Mouse (Mus musculus): ENCODE measurements around the gene Glis3. TPM values are rescaled to one million over a fixed set of nuclear protein-coding genes. Genes with fewer than 3 reads are reported as not detected.
A peak's percentile ranks its signal among the peaks of the same experiment; 100 is the strongest.

Glis3 gene
- polyA plus RNA-seq, 1 experiment from 2014 or later, result 0.32 TPM

DNA sequence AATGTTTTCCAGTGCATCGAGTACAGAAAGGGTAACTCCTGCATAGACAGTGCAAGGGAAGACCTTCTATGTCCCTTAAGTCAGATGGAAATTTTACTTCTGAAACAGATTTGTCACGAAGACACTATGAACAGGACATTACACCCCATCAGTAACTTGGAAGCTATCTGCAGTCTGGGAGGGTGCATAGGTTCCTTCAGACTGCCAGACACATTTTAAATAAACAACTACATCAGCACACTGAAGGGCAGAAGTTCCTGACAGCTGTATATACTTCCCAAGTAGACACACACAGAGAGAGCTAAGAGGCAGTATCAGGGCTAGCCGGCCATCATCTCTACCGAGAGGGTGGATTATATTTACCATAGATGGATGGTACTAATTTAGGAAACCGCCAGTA, 296.5 kb downstream of the Glis3 start:
- no peaks in the 10 kb centered on the region for H3K36me3 ChIP-seq (ENCODE audit: control insufficient read depth, insufficient read depth)
- peaks cover 10% of the 10 kb centered on the region; the same call in 1 of the 2 replicates for H3K27me3 ChIP-seq (replicated peaks; ENCODE audit: control insufficient read depth, insufficient read depth, low read length)
- no peak overlapping the region for H3K4me3 ChIP-seq (replicated peaks; ENCODE audit: low read length)
- no peak overlapping the region for H3K27ac ChIP-seq (ENCODE audit: low read length)
- peaks cover 30% of the 10 kb centered on the region for H3K4me1 ChIP-seq (replicated peaks; ENCODE audit: control insufficient read depth, insufficient read depth, low read length)
- no peak overlapping the region for H3K4me2 ChIP-seq (ENCODE audit: low read length)
- H3K9me3 ChIP-seq (ENCODE audit: control insufficient read depth, low read length), result no peaks in the 10 kb centered on the region
- H3K9ac ChIP-seq (replicated peaks; ENCODE audit: low read depth, low read length), result no peak overlapping the region
- ATAC-seq, result no peak
- WGBS, result 80% methylated on average over 5 of the region's 5 CpGs

GRCm38 (mm10) chr19:28382168-28382911, 297.5 kb downstream of the Glis3 start:
- H3K4me3 ChIP-seq (replicated peaks; ENCODE audit: low read length), result no peak overlapping the region
- no peaks in the 10 kb centered on the region for H3K36me3 ChIP-seq (ENCODE audit: control insufficient read depth, insufficient read depth)
- no peak overlapping the region for H3K9ac ChIP-seq (replicated peaks; ENCODE audit: low read depth, low read length)
- H3K4me1 ChIP-seq (replicated peaks; ENCODE audit: control insufficient read depth, insufficient read depth, low read length), result peaks cover 30% of the 10 kb centered on the region
- ATAC-seq, result peak; percentile 91
- peaks cover 10% of the 10 kb centered on the region; the same call in 1 of the 2 replicates for H3K27me3 ChIP-seq (replicated peaks; ENCODE audit: control insufficient read depth, insufficient read depth, low read length)
- peak overlapping the region; percentile 30 for H3K4me2 ChIP-seq (ENCODE audit: low read length)
- no peaks in the 10 kb centered on the region for H3K9me3 ChIP-seq (ENCODE audit: control insufficient read depth, low read length)
- peak overlapping the region; percentile 39 for H3K27ac ChIP-seq (ENCODE audit: low read length)
- 6% methylated on average over 10 of the region's 10 CpGs for WGBS

DNA sequence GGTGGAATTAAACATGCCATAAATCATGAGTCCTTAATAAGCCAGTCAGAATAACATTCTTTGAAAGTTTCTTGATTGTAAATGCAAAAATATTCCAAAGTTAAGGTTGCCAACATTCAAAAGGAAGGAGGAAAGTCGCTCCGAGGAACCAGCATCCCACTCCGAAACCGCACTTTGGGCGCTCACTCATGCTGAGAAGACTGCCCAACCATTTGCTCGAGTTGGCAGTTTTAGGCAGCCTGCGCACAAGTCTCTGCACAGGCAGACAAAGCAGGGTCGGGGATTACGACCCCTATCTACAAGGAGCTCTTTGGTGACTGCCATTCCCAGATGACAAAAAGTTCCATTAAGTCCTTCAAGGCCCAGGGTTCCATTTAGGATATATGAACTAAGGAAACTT, 298.4 kb downstream of the Glis3 start:
- H3K27me3 ChIP-seq (replicated peaks; ENCODE audit: control insufficient read depth, insufficient read depth, low read length), result peaks cover 10% of the 10 kb centered on the region; the same call in 1 of the 2 replicates
- H3K27ac ChIP-seq (ENCODE audit: low read length), result peak overlapping the region; percentile 39
- no peaks in the 10 kb centered on the region for H3K36me3 ChIP-seq (ENCODE audit: control insufficient read depth, insufficient read depth)
- no peak overlapping the region for H3K4me3 ChIP-seq (replicated peaks; ENCODE audit: low read length)
- peak overlapping the region; percentile 30 for H3K4me2 ChIP-seq (ENCODE audit: low read length)
- peaks cover 30% of the 10 kb centered on the region for H3K4me1 ChIP-seq (replicated peaks; ENCODE audit: control insufficient read depth, insufficient read depth, low read length)
- peak; percentile 39 for ATAC-seq
- no peaks in the 10 kb centered on the region for H3K9me3 ChIP-seq (ENCODE audit: control insufficient read depth, low read length)
- WGBS, result 27% methylated on average over 9 of the region's 9 CpGs
- H3K9ac ChIP-seq (replicated peaks; ENCODE audit: low read depth, low read length), result no peak overlapping the region

DNA sequence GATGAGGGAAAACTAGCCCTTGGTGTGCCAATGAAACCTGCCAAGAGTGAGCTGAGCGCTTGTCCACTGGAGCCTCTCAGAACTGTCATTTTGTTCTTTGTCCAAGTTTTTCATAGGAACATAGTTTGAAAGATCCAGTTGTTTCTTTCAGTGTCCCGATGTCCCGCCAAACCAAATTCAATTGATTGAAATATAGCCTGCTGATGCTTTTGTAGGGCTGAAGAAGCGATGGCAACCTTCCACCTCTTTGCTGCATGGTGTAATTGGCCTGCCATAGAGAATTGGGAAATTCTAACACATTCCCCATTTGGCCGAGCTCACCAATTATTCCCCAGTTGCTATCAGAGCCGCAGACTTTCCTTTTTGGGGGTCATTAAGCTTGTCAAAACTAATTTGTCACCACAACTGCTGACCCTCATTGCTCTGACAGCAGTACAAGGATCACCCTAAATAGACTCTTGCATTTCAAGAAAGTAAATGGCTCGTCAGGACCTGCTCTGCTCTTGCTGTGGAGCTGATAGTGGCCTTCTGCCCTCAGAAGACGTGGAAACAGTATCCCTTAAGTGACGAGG, 299.1 kb downstream of the Glis3 start:
- ATAC-seq, result peak; percentile 43

GRCm38 (mm10) chr19:28377788-28378295, 302.0 kb downstream of the Glis3 start:
- no peak overlapping the region for H3K27ac ChIP-seq (ENCODE audit: low read length)
- no peak for ATAC-seq
- WGBS, result 56% methylated on average over 5 of the region's 5 CpGs
- no peak overlapping the region for H3K9ac ChIP-seq (replicated peaks; ENCODE audit: low read depth, low read length)
- no peaks in the 10 kb centered on the region for H3K36me3 ChIP-seq (ENCODE audit: control insufficient read depth, insufficient read depth)
- H3K4me2 ChIP-seq (ENCODE audit: low read length), result no peak overlapping the region
- no peak overlapping the region for H3K4me3 ChIP-seq (replicated peaks; ENCODE audit: low read length)
- H3K4me1 ChIP-seq (replicated peaks; ENCODE audit: control insufficient read depth, insufficient read depth, low read length), result peaks cover 39% of the 10 kb centered on the region
- no peaks in the 10 kb centered on the region for H3K9me3 ChIP-seq (ENCODE audit: control insufficient read depth, low read length)
- H3K27me3 ChIP-seq (replicated peaks; ENCODE audit: control insufficient read depth, insufficient read depth, low read length), result no peaks in the 10 kb centered on the region

More for the DNA sequence above, 299.1 kb downstream of the Glis3 start:
- Histone ChIP-seq H3K27ac (ENCODE audit: low read length) (no peak overlapping the region; the same call in 1 of the 2 replicates), H3K4me2 (ENCODE audit: low read length) (no peak overlapping the region; the same call in 1 of the 2 replicates), H3K36me3 (ENCODE audit: control insufficient read depth, insufficient read depth) (no peaks in the 10 kb centered on the region), H3K27me3 (replicated peaks; ENCODE audit: control insufficient read depth, insufficient read depth, low read length) (peaks cover 10% of the 10 kb centered on the region; the same call in 1 of the 2 replicates), H3K4me1 (replicated peaks; ENCODE audit: control insufficient read depth, insufficient read depth, low read length) (peaks cover 30% of the 10 kb centered on the region), H3K9me3 (ENCODE audit: control insufficient read depth, low read length) (no peaks in the 10 kb centered on the region), H3K9ac (replicated peaks; ENCODE audit: low read depth, low read length) (no peak overlapping the region), H3K4me3 (replicated peaks; ENCODE audit: low read length) (no peak overlapping the region)
- WGBS, result 14% methylated on average over 9 of the region's 9 CpGs

- peaks cover 25% of the 10 kb centered on the region for H3K4me1 ChIP-seq (replicated peaks; ENCODE audit: control insufficient read depth, insufficient read depth, low read length)
- H3K4me2 ChIP-seq (ENCODE audit: low read length), result no peak overlapping the region
- H3K36me3 ChIP-seq (ENCODE audit: control insufficient read depth, insufficient read depth), result no peaks in the 10 kb centered on the region
- no peaks in the 10 kb centered on the region for H3K27me3 ChIP-seq (replicated peaks; ENCODE audit: control insufficient read depth, insufficient read depth, low read length)
- no peak for ATAC-seq
- H3K4me3 ChIP-seq (replicated peaks; ENCODE audit: low read length), result no peak overlapping the region
- H3K27ac ChIP-seq (ENCODE audit: low read length), result no peak overlapping the region
- WGBS, result 44% methylated on average over 1 of the region's 1 CpGs
- no peak overlapping the region for H3K9ac ChIP-seq (replicated peaks; ENCODE audit: low read depth, low read length)
- no peaks in the 10 kb centered on the region for H3K9me3 ChIP-seq (ENCODE audit: control insufficient read depth, low read length)
Observed at GRCm38 (mm10) chr19:28376401-28376800, 303.5 kb downstream of the Glis3 start.

GRCm38 (mm10) chr19:28375746-28376145, 304.1 kb downstream of the Glis3 start:
- WGBS, result 90% methylated on average over 2 of the region's 2 CpGs
- Histone ChIP-seq H3K9ac (replicated peaks; ENCODE audit: low read depth, low read length) (no peak overlapping the region), H3K27ac (ENCODE audit: low read length) (no peak overlapping the region)

GRCm38 (mm10) chr19:28374524-28374923, 305.4 kb downstream of the Glis3 start:
- H3K4me1 ChIP-seq (replicated peaks; ENCODE audit: control insufficient read depth, insufficient read depth, low read length), result peaks cover 13% of the 10 kb centered on the region
- WGBS, result 19% methylated on average over 2 of the region's 2 CpGs
- H3K27me3 ChIP-seq (replicated peaks; ENCODE audit: control insufficient read depth, insufficient read depth, low read length), result no peaks in the 10 kb centered on the region; the same call in 1 of the 2 replicates
- H3K4me3 ChIP-seq (replicated peaks; ENCODE audit: low read length), result no peak overlapping the region
- no peaks in the 10 kb centered on the region for H3K36me3 ChIP-seq (ENCODE audit: control insufficient read depth, insufficient read depth)
- peak; percentile 37; the same call in 1 of the 2 replicates for ATAC-seq
- H3K27ac ChIP-seq (ENCODE audit: low read length), result no peak overlapping the region
- no peak overlapping the region for H3K4me2 ChIP-seq (ENCODE audit: low read length)
- H3K9ac ChIP-seq (replicated peaks; ENCODE audit: low read depth, low read length), result no peak overlapping the region
- no peaks in the 10 kb centered on the region for H3K9me3 ChIP-seq (ENCODE audit: control insufficient read depth, low read length)

More at GRCm38 (mm10) chr19:28375746-28376145, 304.1 kb downstream of the Glis3 start:
- Histone ChIP-seq H3K4me1 (replicated peaks; ENCODE audit: control insufficient read depth, insufficient read depth, low read length) (peaks cover 21% of the 10 kb centered on the region), H3K9me3 (ENCODE audit: control insufficient read depth, low read length) (no peaks in the 10 kb centered on the region), H3K36me3 (ENCODE audit: control insufficient read depth, insufficient read depth) (no peaks in the 10 kb centered on the region), H3K27me3 (replicated peaks; ENCODE audit: control insufficient read depth, insufficient read depth, low read length) (no peaks in the 10 kb centered on the region), H3K4me2 (ENCODE audit: low read length) (no peak overlapping the region), H3K4me3 (replicated peaks; ENCODE audit: low read length) (no peak overlapping the region)
- ATAC-seq, result no peak

GRCm38 (mm10) chr19:28368215-28368614, 311.7 kb downstream of the Glis3 start:
- Histone ChIP-seq H3K27me3 (replicated peaks; ENCODE audit: control insufficient read depth, insufficient read depth, low read length) (peaks cover 3% of the 10 kb centered on the region; the same call in 1 of the 2 replicates), H3K4me3 (replicated peaks; ENCODE audit: low read length) (no peak overlapping the region), H3K4me1 (replicated peaks; ENCODE audit: control insufficient read depth, insufficient read depth, low read length) (peaks cover 3% of the 10 kb centered on the region; the same call in 1 of the 2 replicates), H3K36me3 (ENCODE audit: control insufficient read depth, insufficient read depth) (no peaks in the 10 kb centered on the region), H3K27ac (ENCODE audit: low read length) (no peak overlapping the region), H3K9ac (replicated peaks; ENCODE audit: low read depth, low read length) (no peak overlapping the region), H3K4me2 (ENCODE audit: low read length) (no peak overlapping the region), H3K9me3 (ENCODE audit: control insufficient read depth, low read length) (no peaks in the 10 kb centered on the region)
- 60% methylated on average over 4 of the region's 4 CpGs for WGBS
- ATAC-seq, result no peak

Data from forebrain, embryonic 16.5 days (tissue).